Mouse (Mus musculus) stomach, embryonic 16.5 days (tissue): Measurements from ENCODE around the gene Pla2g1b. TPM values are rescaled to one million over a fixed set of nuclear protein-coding genes. Genes with fewer than 3 reads are reported as not detected.

Source experiments
- ATAC-seq: fragments of 200-750 bp; cut with Nextera tagmentation; 2 replicates; pipeline ENCODE4 v1.8.0; 2017; ENCODE audit warnings: moderate number of reproducible peaks, moderate TSS enrichment; ENCODE audit not compliant: insufficient read depth, low FRiP score
- H3K27ac ChIP-seq: fragments of 300-500 bp; sonication (generic); 2 replicates; pipeline ENCODE4 v1.5.1; 2014; ENCODE audit warnings: low read length
- H3K27me3 ChIP-seq: fragments of 300-500 bp; sonication (generic); 2 replicates; pipeline ENCODE4 v1.6.1; 2014; ENCODE audit warnings: low read length, control low read depth, mixed read lengths; ENCODE audit not compliant: control insufficient read depth, insufficient read depth
- H3K36me3 ChIP-seq: fragments of 300-500 bp; sonication (generic); 2 replicates; pipeline ENCODE4 v1.6.1; 2014; ENCODE audit warnings: low read length; ENCODE audit not compliant: control insufficient read depth, insufficient read depth
- H3K4me1 ChIP-seq: fragments of 300-500 bp; sonication (generic); 2 replicates; pipeline ENCODE4 v1.6.1; 2014; ENCODE audit warnings: low read length, control low read depth, mixed read lengths; ENCODE audit not compliant: control insufficient read depth, insufficient read depth
- H3K4me2 ChIP-seq: fragments of 300-500 bp; sonication (generic); 2 replicates; pipeline ENCODE4 v1.6.1; 2014; ENCODE audit warnings: low read depth, low read length, mixed read lengths
- H3K4me3 ChIP-seq: fragments of 300-500 bp; sonication (generic); replicated peaks from 2 replicates; pipeline ENCODE4 v1.5.1; 2014; ENCODE audit warnings: mild to moderate bottlenecking, low read length
- H3K9ac ChIP-seq: fragments of 300-500 bp; sonication (generic); 2 replicates; pipeline ENCODE4 v1.6.1; 2014; ENCODE audit warnings: low read length
- H3K9me3 ChIP-seq: fragments of 300-500 bp; sonication (generic); replicated peaks from 2 replicates; pipeline ENCODE4 v1.6.1; 2016; ENCODE audit warnings: low read length, control low read depth; ENCODE audit not compliant: control insufficient read depth
- WGBS: fragments of 180-500 bp; shearing (Covaris S2); extraction: QIAGEN DNeasy Blood & Tissue Kit; methylation state at CpG from one replicate; pipeline ENCODE4 v1.1.7; 2014; 5-methylcytosine and 5-hydroxymethylcytosine counted together
- polyA plus RNA-seq: library from polyadenylated mRNA; unstranded; fragments of >200 nt; fragmentation: Nextera tagmentation; extraction: Ambion mirVana; gene quantifications from 2 replicates; pipeline ENCODE4 v1.2.1, GENCODE M21; 2015

Pla2g1b gene
- polyA plus RNA-seq: 16.6 and 20.5 TPM in 2 replicates

DNA sequence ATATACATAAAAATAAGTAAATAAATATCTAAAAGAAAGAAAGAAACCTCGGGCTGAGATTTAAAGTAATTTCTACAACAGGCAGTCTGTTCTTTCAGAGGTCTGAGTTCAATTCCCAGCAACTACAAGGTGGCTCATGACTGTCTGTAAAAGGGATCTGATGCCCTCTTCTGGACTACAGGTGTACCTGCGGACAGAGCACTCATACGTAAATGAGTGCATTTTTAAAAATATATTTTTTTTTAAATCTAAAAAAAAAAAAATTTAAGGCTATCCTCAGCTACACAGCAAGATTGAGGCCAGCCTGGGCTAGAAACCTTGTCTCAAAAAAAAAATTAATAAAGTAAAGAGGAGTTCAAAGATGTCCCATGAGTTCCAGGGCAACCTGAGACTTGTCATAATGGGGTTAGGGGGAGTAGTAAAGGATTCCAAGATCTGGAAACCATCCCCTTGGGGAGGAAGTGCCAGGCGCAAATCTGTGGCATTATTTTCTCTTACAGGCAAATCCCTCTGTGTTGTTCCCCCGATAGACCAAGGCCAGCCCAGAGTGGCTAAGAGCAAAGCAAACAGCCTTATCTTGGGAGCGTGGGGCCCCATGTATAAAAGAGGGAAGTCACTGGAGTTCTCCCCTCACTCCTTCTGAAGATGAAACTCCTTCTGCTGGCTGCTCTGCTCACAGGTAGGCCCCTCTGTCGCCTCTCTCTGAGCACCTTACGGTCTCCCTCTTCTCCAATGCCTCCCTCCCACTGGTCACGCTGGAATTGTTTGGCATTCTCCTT, at the start of gene Pla2g1b:
Gene Pla2g1b, plus strand, starts transcription at position 621 of the 779 bp plus-strand sequence.
- peak; percentile 31; the same call in 1 of the 2 replicates for ATAC-seq
- Histone ChIP-seq H3K9ac (no peak within 1 kb of the TSS), H3K4me2 (peak within 1 kb of the TSS; percentile 2; the same call in 1 of the 2 replicates), H3K27me3 (peaks cover 3% of the 10 kb centered on the region; the same call in 1 of the 2 replicates), H3K9me3 (no peaks in the 10 kb centered on the region), H3K27ac (no peak within 1 kb of the TSS), H3K36me3 (no peaks in the 10 kb centered on the region), H3K4me1 (0 out of 2 replicates have a peak, but pooled peaks cover 3% of the 10 kb centered on the region), H3K4me3 (no peak within 1 kb of the TSS)
- WGBS: 37% methylated on average over 9 of the region's 9 CpGs

DNA sequence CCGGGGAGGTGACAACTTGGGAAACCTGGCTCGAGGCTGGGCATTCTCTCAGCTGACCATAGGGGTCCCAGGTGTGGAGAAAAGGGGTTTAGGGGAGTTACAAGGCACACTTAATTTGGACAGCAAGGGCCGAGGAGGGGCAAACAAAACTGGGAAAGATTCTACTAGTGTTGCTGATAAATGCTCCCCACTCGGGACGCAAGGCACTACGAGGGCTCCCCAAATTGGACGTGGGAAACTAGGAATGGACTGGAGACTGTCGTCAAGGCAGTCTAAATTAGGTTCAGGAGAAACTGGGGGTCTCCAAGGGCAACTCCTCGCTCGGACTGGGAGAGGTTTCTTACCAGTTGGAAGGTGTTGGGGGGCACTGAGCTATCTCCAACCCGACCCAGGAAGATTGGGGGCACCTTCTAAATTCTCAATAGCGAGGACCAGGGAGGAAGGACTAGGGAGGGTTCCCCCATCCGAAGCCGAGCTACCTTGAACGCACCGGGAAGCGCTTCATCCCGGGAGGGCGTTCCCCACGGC, 37.2 kb upstream of the Pla2g1b start:
- peaks cover 5% of the 10 kb centered on the region for H3K27me3 ChIP-seq
- WGBS: 4% methylated on average over 20 of the region's 20 CpGs
- no peak for ATAC-seq

GRCm38 (mm10) chr5:115429359-115430186, 36.5 kb upstream of the Pla2g1b start, which contains the start of gene Msi1:
Msi1 (plus strand) TSS chr5:115429599.
- H3K27me3 ChIP-seq: peaks cover 5% of the 10 kb centered on the region
- H3K9ac ChIP-seq: peak within 1 kb of the TSS; percentile 95
- H3K4me3 ChIP-seq: peak within 1 kb of the TSS; percentile 93
- no peaks in the 10 kb centered on the region for H3K36me3 ChIP-seq
- peaks cover 27% of the 10 kb centered on the region for H3K4me1 ChIP-seq
- ATAC-seq: peak; percentile 71
- peak within 1 kb of the TSS; percentile 55; the same call in 1 of the 2 replicates for H3K27ac ChIP-seq
- H3K9me3 ChIP-seq: no peaks in the 10 kb centered on the region
- peak within 1 kb of the TSS; percentile 99 for H3K4me2 ChIP-seq
- WGBS: 1% methylated on average over 56 of the region's 117 CpGs

More for the DNA sequence above, 37.2 kb upstream of the Pla2g1b start:
- H3K27ac ChIP-seq: no peak overlapping the region; the same call in 1 of the 2 replicates
- H3K4me2 ChIP-seq: peak overlapping the region; percentile 99
- no peaks in the 10 kb centered on the region for H3K36me3 ChIP-seq
- peak overlapping the region; percentile 93 for H3K4me3 ChIP-seq
- no peaks in the 10 kb centered on the region for H3K9me3 ChIP-seq
- peaks cover 22% of the 10 kb centered on the region for H3K4me1 ChIP-seq
- peak overlapping the region; percentile 95 for H3K9ac ChIP-seq

DNA sequence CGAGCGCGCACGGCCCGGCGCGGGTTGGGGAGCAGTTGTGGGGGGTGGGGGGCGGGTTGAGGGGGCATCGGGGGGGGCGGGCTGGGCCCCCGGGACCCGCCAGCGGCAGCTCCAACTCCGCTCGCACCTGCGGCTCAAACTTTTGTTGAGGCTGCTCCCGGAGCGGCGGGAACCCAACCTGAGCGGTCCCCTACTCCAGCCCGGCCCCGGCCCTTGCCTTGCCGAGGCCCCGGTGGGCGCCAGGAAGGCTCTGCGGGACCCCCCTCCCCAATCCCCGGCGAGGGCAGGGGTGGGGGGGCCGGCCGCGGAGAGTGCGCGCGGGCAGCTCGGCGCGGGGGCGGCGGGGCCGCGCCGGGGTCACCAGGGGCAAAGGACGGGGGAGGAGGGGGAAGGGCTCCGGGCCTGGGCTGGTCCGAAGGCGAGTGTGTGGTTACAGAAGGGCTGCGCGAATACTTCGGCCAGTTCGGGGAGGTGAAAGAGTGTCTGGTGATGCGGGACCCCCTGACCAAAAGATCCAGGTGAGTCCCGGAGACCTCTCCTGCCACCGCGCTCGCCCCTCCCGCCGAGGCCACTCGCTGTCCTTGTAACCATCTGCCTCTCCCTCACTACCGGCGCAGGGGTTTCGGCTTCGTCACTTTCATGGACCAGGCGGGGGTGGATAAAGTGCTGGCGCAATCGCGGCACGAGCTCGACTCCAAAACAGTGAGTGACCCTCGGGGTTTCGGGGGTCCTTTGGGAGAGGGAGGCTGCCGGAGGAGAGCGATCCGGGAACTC, 35.7 kb upstream of the Pla2g1b start:
- peak overlapping the region; percentile 99 for H3K4me2 ChIP-seq
- no peak; the same call in 1 of the 2 replicates for ATAC-seq
- peak overlapping the region; percentile 93 for H3K4me3 ChIP-seq
- H3K4me1 ChIP-seq: peaks cover 33% of the 10 kb centered on the region
- H3K27ac ChIP-seq: peak overlapping the region; percentile 55; the same call in 1 of the 2 replicates
- 0 out of 2 replicates have a peak, but pooled peaks cover 3% of the 10 kb centered on the region for H3K36me3 ChIP-seq
- peak overlapping the region; percentile 95 for H3K9ac ChIP-seq
- H3K27me3 ChIP-seq: peaks cover 5% of the 10 kb centered on the region
- H3K9me3 ChIP-seq: no peaks in the 10 kb centered on the region
- WGBS: 1% methylated on average over 64 of the region's 73 CpGs

- Histone ChIP-seq H3K36me3 (0 out of 2 replicates have a peak, but pooled peaks cover 3% of the 10 kb centered on the region), H3K9ac (peak overlapping the region; percentile 95), H3K9me3 (no peaks in the 10 kb centered on the region), H3K4me2 (peak overlapping the region; percentile 99), H3K4me3 (peak overlapping the region; percentile 93), H3K27ac (no peak overlapping the region), H3K4me1 (peaks cover 42% of the 10 kb centered on the region), H3K27me3 (peaks cover 5% of the 10 kb centered on the region)
- WGBS: 19% methylated on average over 14 of the region's 14 CpGs
- ATAC-seq: no peak
These were observed 34.8 kb upstream of the Pla2g1b start for GRCm38 (mm10) chr5:115431061-115431897.

DNA sequence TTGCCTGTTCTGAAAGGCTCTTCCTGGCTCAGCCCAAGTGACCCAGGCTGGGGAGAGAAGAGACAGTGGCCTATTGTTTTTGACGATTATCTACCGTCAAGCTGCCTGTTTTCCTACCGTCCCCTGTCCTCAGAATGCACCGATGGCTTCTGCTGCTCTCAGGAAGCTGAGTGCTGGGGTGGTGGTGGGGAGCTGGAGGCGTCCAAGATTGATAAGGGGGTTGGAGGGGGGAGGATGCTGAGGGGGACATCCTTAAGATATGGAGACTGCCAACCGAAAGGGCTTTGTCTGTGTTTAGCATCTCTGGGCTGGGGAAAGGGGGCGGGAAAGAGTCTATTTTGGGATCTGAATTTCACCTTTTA, 34.2 kb upstream of the Pla2g1b start:
- no peak overlapping the region for H3K4me3 ChIP-seq
- peak overlapping the region; percentile 9; the same call in 1 of the 2 replicates for H3K9ac ChIP-seq
- peaks cover 48% of the 10 kb centered on the region for H3K4me1 ChIP-seq
- no peak overlapping the region for H3K4me2 ChIP-seq
- no peaks in the 10 kb centered on the region for H3K9me3 ChIP-seq
- 36% methylated on average over 7 of the region's 7 CpGs for WGBS
- no peak overlapping the region for H3K27ac ChIP-seq
- no peak for ATAC-seq
- peaks cover 3% of the 10 kb centered on the region for H3K27me3 ChIP-seq
- 0 out of 2 replicates have a peak, but pooled peaks cover 3% of the 10 kb centered on the region for H3K36me3 ChIP-seq

GRCm38 (mm10) chr5:115432395-115432794, 33.7 kb upstream of the Pla2g1b start:
- H3K9me3 ChIP-seq: no peaks in the 10 kb centered on the region
- H3K4me1 ChIP-seq: peaks cover 52% of the 10 kb centered on the region
- no peak for ATAC-seq
- H3K4me3 ChIP-seq: no peak overlapping the region
- H3K36me3 ChIP-seq: 0 out of 2 replicates have a peak, but pooled peaks cover 3% of the 10 kb centered on the region
- WGBS: 74% methylated on average over 11 of the region's 11 CpGs
- no peak overlapping the region for H3K27ac ChIP-seq
- no peak overlapping the region for H3K9ac ChIP-seq
- H3K27me3 ChIP-seq: no peaks in the 10 kb centered on the region; the same call in 1 of the 2 replicates
- H3K4me2 ChIP-seq: no peak overlapping the region
